Comparison of ENCODE assay signal across 32 mouse cellular contexts in the genomic region with DNA sequence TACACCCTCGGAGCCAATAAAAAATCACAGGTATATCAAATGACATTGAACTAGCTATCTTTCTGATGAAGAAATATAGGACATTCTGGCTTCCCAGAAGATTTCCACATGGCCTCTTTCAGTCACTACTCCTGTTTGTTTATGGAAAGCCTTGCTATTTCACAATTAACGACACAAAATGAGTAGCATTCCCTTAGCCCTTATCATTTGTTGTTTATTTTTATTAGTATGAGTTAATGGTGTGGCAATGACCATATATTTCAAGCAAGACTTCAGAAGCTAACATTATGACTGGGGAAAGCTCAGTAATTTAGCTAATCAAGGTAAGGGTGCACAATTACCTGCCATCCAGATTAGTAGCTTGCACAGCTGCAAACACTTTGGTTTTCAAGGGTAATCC. TPM values are rescaled to one million over a fixed set of nuclear protein-coding genes. Genes with fewer than 3 reads are reported as not detected.
DNase-seq lines count a peak whose midpoint lies in the region; ATAC-seq and TF ChIP-seq lines count a peak whose summit lies in the region.
"Had no signal": no experiment of that assay in that cellular context is flagged by ENCODE, and none has a peak within 500 bp of the region (broad histone marks: within the 10 kb centered on the region; RNA-seq: fewer than 3 reads in every experiment).

No protein-coding gene starts in this region.

- TF ChIP-seq CTCF in lung, embryonic 14.5 days (IDR thresholded peaks at IDR 0.05; ENCODE audit: low read depth): no peak
- no peak for TF ChIP-seq CTCF in gastrocnemius, adult 2 months (IDR thresholded peaks at IDR 0.05)

- no peaks in the 10 kb centered on the region for H3K9me3 ChIP-seq in lung, embryonic 14.5 days (ENCODE audit: low read depth, low read length)
- H3K9me3 ChIP-seq: forebrain, embryonic 10.5 days; forebrain, embryonic 13.5 days; G1E; heart, embryonic 12.5 days; heart, embryonic 15.5 days; hindbrain, embryonic 10.5 days; hindbrain, embryonic 13.5 days had no signal

- DNase-seq in embryo, embryonic 11 days: peak; percentile 12
- no peak for DNase-seq in embryo, embryonic 9.5 days (ENCODE audit: extremely low spot score)
- DNase-seq in lung, embryonic 14.5 days: peak; percentile 46
- no peak for DNase-seq in lung, postnatal 25 days (ENCODE audit: low spot score)
- peak; percentile 40 for DNase-seq in forelimb bud, embryonic 11.5 days (ENCODE audit: low read depth, low spot score)
- DNase-seq in gastrocnemius, adult 2 months: no peak
- DNase-seq: adrenal gland, postnatal 10 days; adrenal gland, postnatal 36 days; B cell, adult 2 months; cerebellum, adult 18-20 months; cerebellum, adult 9-10 months; cerebellum, postnatal 14 days; gastrocnemius, postnatal 25 days; heart, adult 18-20 months; heart, postnatal 10 days; heart, postnatal 36 days had no signal

- ATAC-seq in lung, embryonic 14.5 days (ENCODE audit: insufficient read depth): no peak
- ATAC-seq: forebrain, embryonic 13.5 days; forebrain, embryonic 16.5 days; hindbrain, embryonic 16.5 days; inflammation-experienced regulatory T-cells, adult 6 months; intestine, embryonic 16.5 days; Patski had no signal

- H3K4me3 ChIP-seq in lung, embryonic 14.5 days (ENCODE audit: low read depth, low read length): no peak overlapping the region
- no peak overlapping the region for H3K4me3 ChIP-seq in gastrocnemius, adult 2 months
- H3K4me3 ChIP-seq: forebrain, embryonic 10.5 days; forebrain, embryonic 13.5 days; heart, embryonic 12.5 days; heart, embryonic 15.5 days; hindbrain, embryonic 10.5 days; hindbrain, embryonic 13.5 days had no signal

- H3K4me2 ChIP-seq in lung, embryonic 14.5 days: no peak overlapping the region
- H3K4me2 ChIP-seq: forebrain, embryonic 13.5 days; heart, embryonic 12.5 days; heart, embryonic 15.5 days; hindbrain, embryonic 13.5 days had no signal

- H3K36me3 ChIP-seq in lung, embryonic 14.5 days (ENCODE audit: insufficient read depth): no peaks in the 10 kb centered on the region
- H3K36me3 ChIP-seq: forebrain, embryonic 10.5 days; G1E; heart, embryonic 12.5 days; heart, embryonic 15.5 days; hindbrain, embryonic 10.5 days; hindbrain, embryonic 13.5 days had no signal

- no peak overlapping the region for H3K9ac ChIP-seq in lung, embryonic 14.5 days
- H3K9ac ChIP-seq: forebrain, embryonic 13.5 days; heart, embryonic 12.5 days; heart, embryonic 15.5 days; hindbrain, embryonic 13.5 days had no signal

- intact Hi-C loops in gastrocnemius, adult 2 months (cut with DNase I): no loop called here

- H3K4me1 ChIP-seq in lung, embryonic 14.5 days (ENCODE audit: insufficient read depth): no peaks in the 10 kb centered on the region
- H3K4me1 ChIP-seq: forebrain, embryonic 10.5 days; forebrain, embryonic 13.5 days; heart, embryonic 12.5 days; heart, embryonic 15.5 days; hindbrain, embryonic 10.5 days; hindbrain, embryonic 13.5 days had no signal

- WGBS in lung, embryonic 14.5 days: 39% methylated on average over 2 of the region's 2 CpGs

- no peak overlapping the region for H3K27ac ChIP-seq in lung, embryonic 14.5 days (ENCODE audit: low read depth)
- H3K27ac ChIP-seq in gastrocnemius, adult 2 months: no peak overlapping the region
- H3K27ac ChIP-seq: forebrain, embryonic 10.5 days; forebrain, embryonic 13.5 days; heart, embryonic 15.5 days; hindbrain, embryonic 10.5 days; hindbrain, embryonic 13.5 days had no signal

- H3K27me3 ChIP-seq in lung, embryonic 14.5 days (ENCODE audit: insufficient read depth, low read length): no peaks in the 10 kb centered on the region
- H3K27me3 ChIP-seq: CH12.LX; forebrain, embryonic 13.5 days; heart, embryonic 12.5 days; heart, embryonic 15.5 days; hindbrain, embryonic 13.5 days had no signal

RNA-seq across cellular contexts. Expression of a gene that starts 56.8 kb away (rescaled TPM):
- polyA plus RNA-seq in lung, embryonic 14.5 days (2014; fragmentation: Nextera tagmentation; extraction: Ambion mirVana): 0.20 TPM in 1 of 2 replicates, not detected in the other
- not detected for total RNA-seq in gastrocnemius, adult 2 months (2021)
- total RNA-seq: adrenal gland, adult 18-20 months; adrenal gland, postnatal 10 days; adrenal gland, postnatal 36 days; CH12.LX; G1E; gastrocnemius, adult 8-10 months; gastrocnemius, postnatal 25 days; heart, adult 18-20 months; heart, postnatal 10 days; heart, postnatal 36 days had no signal
- polyA plus RNA-seq: G1E; gonadal fat pad, adult 2 months; heart, embryonic 12.5 days; heart, embryonic 15.5 days; inflammation-experienced regulatory T-cells, adult 6 months had no signal

Comparison
In these comparisons a context has a peak if more than half of its experiments do, and no peak if none do; other contexts are left out.
1. DNase-seq: peak in embryo, embryonic 11 days (single experiment), lung, embryonic 14.5 days (single experiment) and forelimb bud, embryonic 11.5 days (single experiment); none in embryo, embryonic 9.5 days (single experiment), lung, postnatal 25 days (single experiment) and gastrocnemius, adult 2 months (single experiment).